Mouse (Mus musculus): Measurements from ENCODE around the gene Ralb. TPM values are rescaled to one million over a fixed set of nuclear protein-coding genes. Genes with fewer than 3 reads are reported as not detected.

The Ralb gene
- polyA plus RNA-seq, 1 experiment from 2014 or later: 84.1 TPM

GRCm38 (mm10) chr1:119505951-119506350, 1.4 kb upstream of the Ralb start:
- Histone ChIP-seq H3K27ac (ENCODE audit: low read depth, low read length) (no peak overlapping the region), H3K27me3 (ENCODE audit: control insufficient read depth, insufficient read depth, low read length) (no peaks in the 10 kb centered on the region), H3K4me2 (ENCODE audit: low read depth) (no peak overlapping the region), H3K9me3 (ENCODE audit: control insufficient read depth, low read length) (no peaks in the 10 kb centered on the region), H3K4me1 (ENCODE audit: control insufficient read depth, insufficient read depth, low read length) (peaks cover 3% of the 10 kb centered on the region; the same call in 1 of the 2 replicates), H3K9ac (ENCODE audit: low read length) (no peak overlapping the region), H3K4me3 (ENCODE audit: low read depth, low read length) (no peak overlapping the region), H3K36me3 (ENCODE audit: control insufficient read depth, insufficient read depth, low read length) (no peaks in the 10 kb centered on the region)
- ATAC-seq (ENCODE audit: insufficient read depth, low FRiP score, low TSS enrichment) (no peak), DNase-seq (ENCODE audit: low spot score) (no peak)
- 86% methylated on average over 3 of the region's 3 CpGs for WGBS

- Histone ChIP-seq H3K36me3 (ENCODE audit: control insufficient read depth, insufficient read depth, low read length) (no peaks in the 10 kb centered on the region), H3K9ac (ENCODE audit: low read length) (no peak overlapping the region; the same call in 1 of the 2 replicates), H3K27ac (ENCODE audit: low read depth, low read length) (no peak overlapping the region), H3K4me3 (ENCODE audit: low read depth, low read length) (peak overlapping the region; percentile 62), H3K9me3 (ENCODE audit: control insufficient read depth, low read length) (no peaks in the 10 kb centered on the region), H3K4me1 (ENCODE audit: control insufficient read depth, insufficient read depth, low read length) (peaks cover 3% of the 10 kb centered on the region; the same call in 1 of the 2 replicates), H3K27me3 (ENCODE audit: control insufficient read depth, insufficient read depth, low read length) (no peaks in the 10 kb centered on the region), H3K4me2 (ENCODE audit: low read depth) (peak overlapping the region; percentile 65)
- 29% methylated on average over 5 of the region's 5 CpGs for WGBS
- ATAC-seq (ENCODE audit: insufficient read depth, low FRiP score, low TSS enrichment): no peak
- DNase-seq (ENCODE audit: low spot score): peak; percentile 17
Measured at GRCm38 (mm10) chr1:119503808-119504207, 786 bp downstream of the Ralb start.

- no peak for ATAC-seq (ENCODE audit: insufficient read depth, low FRiP score, low TSS enrichment)
- Histone ChIP-seq H3K27ac (ENCODE audit: low read depth, low read length) (no peak overlapping the region), H3K9ac (ENCODE audit: low read length) (no peak overlapping the region)
Measured at GRCm38 (mm10) chr1:119503181-119503580, 1.4 kb downstream of the Ralb start.

GRCm38 (mm10) chr1:119502729-119503128, 1.9 kb downstream of the Ralb start:
- 94% methylated on average over 11 of the region's 11 CpGs for WGBS
- no peak for ATAC-seq (ENCODE audit: insufficient read depth, low FRiP score, low TSS enrichment)

More at GRCm38 (mm10) chr1:119503181-119503580, 1.4 kb downstream of the Ralb start:
- peaks cover 3% of the 10 kb centered on the region; the same call in 1 of the 2 replicates for H3K4me1 ChIP-seq (ENCODE audit: control insufficient read depth, insufficient read depth, low read length)
- no peaks in the 10 kb centered on the region for H3K36me3 ChIP-seq (ENCODE audit: control insufficient read depth, insufficient read depth, low read length)
- no peaks in the 10 kb centered on the region for H3K9me3 ChIP-seq (ENCODE audit: control insufficient read depth, low read length)
- H3K27me3 ChIP-seq (ENCODE audit: control insufficient read depth, insufficient read depth, low read length): no peaks in the 10 kb centered on the region
- WGBS: 90% methylated on average over 3 of the region's 3 CpGs
- H3K4me2 ChIP-seq (ENCODE audit: low read depth): peak overlapping the region; percentile 65
- no peak overlapping the region for H3K4me3 ChIP-seq (ENCODE audit: low read depth, low read length)
- DNase-seq (ENCODE audit: low spot score): no peak

GRCm38 (mm10) chr1:119501881-119502280, 2.7 kb downstream of the Ralb start:
- DNase-seq (ENCODE audit: low spot score) (no peak), ATAC-seq (ENCODE audit: insufficient read depth, low FRiP score, low TSS enrichment) (no peak)
- H3K4me1 ChIP-seq (ENCODE audit: control insufficient read depth, insufficient read depth, low read length): peaks cover 3% of the 10 kb centered on the region; the same call in 1 of the 2 replicates
- no peak overlapping the region for H3K4me2 ChIP-seq (ENCODE audit: low read depth)
- no peak overlapping the region for H3K4me3 ChIP-seq (ENCODE audit: low read depth, low read length)
- H3K9ac ChIP-seq (ENCODE audit: low read length): no peak overlapping the region
- H3K36me3 ChIP-seq (ENCODE audit: control insufficient read depth, insufficient read depth, low read length): no peaks in the 10 kb centered on the region
- no peaks in the 10 kb centered on the region for H3K27me3 ChIP-seq (ENCODE audit: control insufficient read depth, insufficient read depth, low read length)
- 88% methylated on average over 8 of the region's 8 CpGs for WGBS
- H3K27ac ChIP-seq (ENCODE audit: low read depth, low read length): no peak overlapping the region
- H3K9me3 ChIP-seq (ENCODE audit: control insufficient read depth, low read length): no peaks in the 10 kb centered on the region

More at GRCm38 (mm10) chr1:119502729-119503128, 1.9 kb downstream of the Ralb start:
- Histone ChIP-seq H3K36me3 (ENCODE audit: control insufficient read depth, insufficient read depth, low read length) (no peaks in the 10 kb centered on the region), H3K4me3 (ENCODE audit: low read depth, low read length) (no peak overlapping the region), H3K4me1 (ENCODE audit: control insufficient read depth, insufficient read depth, low read length) (peaks cover 3% of the 10 kb centered on the region; the same call in 1 of the 2 replicates), H3K9me3 (ENCODE audit: control insufficient read depth, low read length) (no peaks in the 10 kb centered on the region), H3K27ac (ENCODE audit: low read depth, low read length) (no peak overlapping the region), H3K4me2 (ENCODE audit: low read depth) (peak overlapping the region; percentile 65; the same call in 1 of the 2 replicates), H3K9ac (ENCODE audit: low read length) (no peak overlapping the region), H3K27me3 (ENCODE audit: control insufficient read depth, insufficient read depth, low read length) (no peaks in the 10 kb centered on the region)
- DNase-seq (ENCODE audit: low spot score): no peak

GRCm38 (mm10) chr1:119499456-119499855, 5.1 kb downstream of the Ralb start:
- no peak for DNase-seq (ENCODE audit: low spot score)
- no peaks in the 10 kb centered on the region for H3K9me3 ChIP-seq (ENCODE audit: control insufficient read depth, low read length)
- no peaks in the 10 kb centered on the region; the same call in 1 of the 2 replicates for H3K4me1 ChIP-seq (ENCODE audit: control insufficient read depth, insufficient read depth, low read length)
- no peak overlapping the region for H3K4me2 ChIP-seq (ENCODE audit: low read depth)
- no peak for ATAC-seq (ENCODE audit: insufficient read depth, low FRiP score, low TSS enrichment)
- H3K27me3 ChIP-seq (ENCODE audit: control insufficient read depth, insufficient read depth, low read length): no peaks in the 10 kb centered on the region
- 92% methylated on average over 10 of the region's 10 CpGs for WGBS
- H3K9ac ChIP-seq (ENCODE audit: low read length): no peak overlapping the region
- no peak overlapping the region for H3K4me3 ChIP-seq (ENCODE audit: low read depth, low read length)
- H3K27ac ChIP-seq (ENCODE audit: low read depth, low read length): no peak overlapping the region
- no peaks in the 10 kb centered on the region for H3K36me3 ChIP-seq (ENCODE audit: control insufficient read depth, insufficient read depth, low read length)

- DNase-seq (ENCODE audit: low spot score) (no peak), ATAC-seq (ENCODE audit: insufficient read depth, low FRiP score, low TSS enrichment) (no peak)
- Histone ChIP-seq H3K4me2 (ENCODE audit: low read depth) (no peak overlapping the region), H3K4me1 (ENCODE audit: control insufficient read depth, insufficient read depth, low read length) (no peaks in the 10 kb centered on the region; the same call in 1 of the 2 replicates), H3K9ac (ENCODE audit: low read length) (no peak overlapping the region), H3K36me3 (ENCODE audit: control insufficient read depth, insufficient read depth, low read length) (no peaks in the 10 kb centered on the region), H3K27ac (ENCODE audit: low read depth, low read length) (no peak overlapping the region), H3K27me3 (ENCODE audit: control insufficient read depth, insufficient read depth, low read length) (no peaks in the 10 kb centered on the region), H3K9me3 (ENCODE audit: control insufficient read depth, low read length) (no peaks in the 10 kb centered on the region), H3K4me3 (ENCODE audit: low read depth, low read length) (no peak overlapping the region)
- WGBS: 83% methylated on average over 9 of the region's 9 CpGs
Measured at GRCm38 (mm10) chr1:119498536-119499231, 5.9 kb downstream of the Ralb start.

- no peak for ATAC-seq (ENCODE audit: insufficient read depth, low FRiP score, low TSS enrichment)
- Histone ChIP-seq H3K4me1 (ENCODE audit: control insufficient read depth, insufficient read depth, low read length) (no peaks in the 10 kb centered on the region), H3K9me3 (ENCODE audit: control insufficient read depth, low read length) (no peaks in the 10 kb centered on the region), H3K27ac (ENCODE audit: low read depth, low read length) (no peak overlapping the region), H3K9ac (ENCODE audit: low read length) (no peak overlapping the region), H3K4me2 (ENCODE audit: low read depth) (no peak overlapping the region), H3K4me3 (ENCODE audit: low read depth, low read length) (no peak overlapping the region), H3K27me3 (ENCODE audit: control insufficient read depth, insufficient read depth, low read length) (no peaks in the 10 kb centered on the region), H3K36me3 (ENCODE audit: control insufficient read depth, insufficient read depth, low read length) (no peaks in the 10 kb centered on the region)
- 74% methylated on average over 5 of the region's 5 CpGs for WGBS
- no peak for DNase-seq (ENCODE audit: low spot score)
Measured at GRCm38 (mm10) chr1:119497346-119498004, 7.1 kb downstream of the Ralb start.

Data from neural tube, embryonic 11.5 days (tissue).